Mouse (Mus musculus): ENCODE data around the gene Lpar2.

GRCm38 (mm10) chr8:69774503-69775148 is 47.6 kb upstream of the Lpar2 start, which contains the start of gene Gm20422:
- TF ChIP-seq CTCF (IDR thresholded peaks at IDR 0.05; ENCODE audit: extremely low read depth, insufficient read depth, low read length) (no peak), POLR2A (IDR thresholded peaks at IDR 0.05; ENCODE audit: extremely low read depth, insufficient read depth, low read length) (peak; percentile 81)

All from cortical plate, adult 2 months (tissue).